Mouse (Mus musculus): ENCODE results near the gene Gm21974. TPM values are rescaled to one million over a fixed set of nuclear protein-coding genes. Genes with fewer than 3 reads are reported as not detected.

Gene Gm21974
- polyA plus RNA-seq, 1 experiment from 2014 or later: not detected

- DNase-seq (ENCODE audit: low spot score): no peak
- peaks cover 25% of the 10 kb centered on the region for H3K4me1 ChIP-seq (replicated peaks)
- no peak overlapping the region for H3K4me3 ChIP-seq
- no peaks in the 10 kb centered on the region for H3K9me3 ChIP-seq
- H3K36me3 ChIP-seq: peaks cover 100% of the 10 kb centered on the region
- no peaks in the 10 kb centered on the region for H3K27me3 ChIP-seq (ENCODE audit: insufficient read depth, poor library complexity, severe bottlenecking)
- WGBS: 93% methylated on average over 6 of the region's 6 CpGs
- H3K27ac ChIP-seq: no peak overlapping the region
These were observed 8.7 kb downstream of the Gm21974 start for GRCm38 (mm10) chr7:127886551-127886950.

GRCm38 (mm10) chr7:127885951-127886350, 9.3 kb downstream of the Gm21974 start:
- WGBS: 78% methylated on average over 6 of the region's 6 CpGs
- H3K36me3 ChIP-seq: peaks cover 100% of the 10 kb centered on the region

DNA sequence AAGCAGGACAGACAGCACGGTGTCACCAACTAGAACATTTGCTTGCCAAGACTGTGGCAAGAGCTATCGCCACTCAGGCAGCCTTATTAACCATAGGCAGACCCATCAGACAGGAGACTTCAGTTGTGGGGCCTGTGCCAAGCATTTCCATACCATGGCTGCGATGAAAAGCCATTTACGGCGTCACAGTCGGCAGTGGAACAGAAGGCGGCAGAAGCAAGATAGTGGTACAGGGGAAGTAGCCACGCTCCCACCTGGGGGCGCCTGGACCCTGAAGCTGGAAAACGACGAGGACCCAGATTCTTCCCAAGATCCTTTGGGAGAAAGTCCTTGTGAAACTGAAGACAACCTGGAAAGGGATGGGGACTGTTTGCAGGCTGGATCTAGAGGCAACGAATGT, 14.8 kb downstream of the Gm21974 start:
- peaks cover 35% of the 10 kb centered on the region for H3K4me1 ChIP-seq (replicated peaks)

More at GRCm38 (mm10) chr7:127885951-127886350, 9.3 kb downstream of the Gm21974 start:
- Histone ChIP-seq H3K9me3 (no peaks in the 10 kb centered on the region), H3K4me1 (replicated peaks) (peaks cover 25% of the 10 kb centered on the region), H3K27ac (no peak overlapping the region), H3K27me3 (ENCODE audit: insufficient read depth, poor library complexity, severe bottlenecking) (no peaks in the 10 kb centered on the region), H3K4me3 (no peak overlapping the region)
- no peak for DNase-seq (ENCODE audit: low spot score)

DNA sequence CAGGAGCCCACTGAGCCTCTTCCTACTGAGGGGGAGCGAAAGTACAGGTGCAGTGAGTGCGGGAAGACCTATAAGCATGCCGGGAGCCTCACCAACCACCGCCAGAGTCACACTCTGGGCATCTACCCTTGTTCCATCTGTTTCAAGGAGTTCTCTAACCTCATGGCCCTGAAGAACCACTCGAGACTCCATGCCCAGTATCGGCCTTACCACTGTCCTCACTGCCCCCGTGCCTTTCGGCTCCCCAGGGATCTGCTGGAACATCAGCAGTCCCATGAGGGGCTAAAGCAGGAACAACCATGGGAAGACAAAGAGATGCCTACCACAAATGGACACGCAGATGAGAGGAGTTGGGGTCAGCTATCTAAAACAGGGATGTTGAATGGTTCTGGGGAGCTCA, 16.0 kb downstream of the Gm21974 start:
- H3K36me3 ChIP-seq: peaks cover 67% of the 10 kb centered on the region
- peaks cover 32% of the 10 kb centered on the region for H3K4me1 ChIP-seq (replicated peaks)
- no peak overlapping the region for H3K4me3 ChIP-seq
- no peak for DNase-seq (ENCODE audit: low spot score)
- WGBS: 95% methylated on average over 9 of the region's 9 CpGs
- no peaks in the 10 kb centered on the region for H3K27me3 ChIP-seq (ENCODE audit: insufficient read depth, poor library complexity, severe bottlenecking)
- H3K27ac ChIP-seq: no peak overlapping the region
- H3K9me3 ChIP-seq: no peaks in the 10 kb centered on the region

More for the DNA sequence above, 14.8 kb downstream of the Gm21974 start:
- no peak overlapping the region for H3K4me3 ChIP-seq
- H3K9me3 ChIP-seq: no peaks in the 10 kb centered on the region
- DNase-seq (ENCODE audit: low spot score): no peak
- H3K27me3 ChIP-seq (ENCODE audit: insufficient read depth, poor library complexity, severe bottlenecking): no peaks in the 10 kb centered on the region
- no peak overlapping the region for H3K27ac ChIP-seq
- 91% methylated on average over 12 of the region's 12 CpGs for WGBS
- peaks cover 78% of the 10 kb centered on the region for H3K36me3 ChIP-seq

DNA sequence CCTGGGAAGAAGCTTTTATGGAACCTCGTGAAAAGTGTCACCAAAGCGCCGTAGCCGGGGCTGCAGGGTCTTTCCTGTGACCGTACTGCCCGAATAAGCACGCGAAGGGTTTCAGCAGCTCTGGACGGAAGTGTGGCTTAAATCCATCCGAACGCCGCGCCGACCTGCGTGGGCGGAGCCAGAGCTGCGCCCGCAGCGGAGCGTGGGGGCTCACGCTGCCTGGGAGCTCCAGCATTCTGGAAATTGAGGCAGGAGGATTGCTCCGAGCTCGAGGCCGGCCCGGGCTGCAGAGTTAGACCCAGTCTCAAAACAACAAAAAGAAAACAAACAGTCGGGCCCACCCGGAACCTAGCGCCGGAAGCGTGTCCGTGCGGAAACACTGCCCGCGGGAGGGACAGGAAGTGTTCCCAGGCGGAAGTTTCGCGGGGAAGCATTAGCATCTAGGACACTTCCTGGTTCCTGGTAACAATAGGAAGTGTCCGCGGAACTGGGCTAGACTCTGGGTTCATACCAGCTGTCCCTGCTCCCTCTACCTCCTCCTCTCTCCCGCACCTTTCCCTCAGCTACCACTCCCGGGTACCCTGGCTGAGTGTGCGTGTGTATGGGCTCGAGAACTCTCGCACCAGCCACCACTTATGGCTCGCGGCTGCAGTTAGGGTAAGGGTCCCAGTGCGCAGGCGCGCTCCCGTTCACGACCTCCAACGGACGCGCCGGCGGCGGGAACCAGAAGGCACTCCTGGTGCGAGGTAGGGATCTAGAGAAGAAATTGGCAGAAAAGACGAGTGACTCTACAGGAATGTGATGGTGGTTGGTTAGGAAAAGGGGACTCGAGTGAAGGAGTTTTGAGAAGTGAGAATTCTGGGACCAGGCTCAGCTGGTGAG, 18.5 kb downstream of the Gm21974 start, which contains the start of gene Zfp668:
Gene Zfp668, minus strand, starts transcription at position 362 of the 882 bp plus-strand sequence.
- Histone ChIP-seq H3K4me1 (replicated peaks) (peaks cover 30% of the 10 kb centered on the region), H3K9me3 (no peaks in the 10 kb centered on the region), H3K36me3 (peaks cover 65% of the 10 kb centered on the region), H3K4me3 (peak within 1 kb of the TSS; percentile 85), H3K27me3 (ENCODE audit: insufficient read depth, poor library complexity, severe bottlenecking) (no peaks in the 10 kb centered on the region), H3K27ac (peak within 1 kb of the TSS; percentile 98)
- under 1% methylated on average over 60 of the region's 60 CpGs for WGBS
- peak; percentile 93 for DNase-seq (ENCODE audit: low spot score)

DNA sequence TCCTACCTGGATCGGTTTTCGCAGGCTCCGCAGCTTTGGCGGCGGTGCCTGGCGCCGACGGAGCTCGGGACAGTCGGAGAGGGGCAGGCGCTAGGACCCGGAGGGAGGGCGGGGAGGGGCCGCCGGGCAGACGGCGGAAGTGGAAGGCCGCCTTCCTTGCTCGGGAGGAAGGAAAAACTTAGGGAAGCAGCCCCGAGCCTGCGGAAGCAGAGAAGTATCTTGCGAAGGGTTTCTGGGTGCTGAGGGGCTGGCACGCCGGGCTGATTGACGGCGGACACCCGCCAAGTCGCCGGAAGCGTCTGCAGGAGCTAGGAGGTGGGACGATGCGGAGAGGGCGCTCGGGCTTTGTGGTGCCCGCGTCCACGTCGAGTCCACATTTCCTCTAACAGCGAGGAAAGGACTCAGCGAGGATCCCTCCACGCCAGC, 19.2 kb downstream of the Gm21974 start, which contains the start of gene Zfp646:
Gene Zfp646, plus strand, starts transcription at position 181 of the 426 bp plus-strand sequence.
- peak; percentile 93 for DNase-seq (ENCODE audit: low spot score)
- Histone ChIP-seq H3K4me3 (peak within 1 kb of the TSS; percentile 85), H3K9me3 (no peaks in the 10 kb centered on the region), H3K27me3 (ENCODE audit: insufficient read depth, poor library complexity, severe bottlenecking) (no peaks in the 10 kb centered on the region), H3K36me3 (peaks cover 65% of the 10 kb centered on the region), H3K4me1 (replicated peaks) (peaks cover 30% of the 10 kb centered on the region), H3K27ac (peak within 1 kb of the TSS; percentile 98)
- under 1% methylated on average over 41 of the region's 41 CpGs for WGBS

DNA sequence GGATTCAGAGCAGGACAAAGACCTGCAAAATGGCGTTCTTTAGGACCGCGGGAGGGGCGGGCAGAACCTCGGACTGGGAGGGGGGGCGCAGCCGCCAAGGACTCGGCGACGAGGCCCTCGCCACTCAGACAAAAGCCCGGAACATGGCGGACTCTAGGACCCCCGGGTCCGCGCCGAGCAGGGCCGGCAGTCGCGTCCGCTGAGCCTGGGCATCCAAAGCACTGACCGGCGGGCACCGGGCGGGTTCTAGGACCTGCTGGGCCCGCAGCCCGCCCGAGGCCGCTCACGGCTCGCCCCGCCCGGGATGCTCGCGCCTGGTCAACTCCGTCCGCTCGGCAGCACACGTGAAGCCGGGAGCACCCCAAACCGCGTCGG, 19.6 kb downstream of the Gm21974 start:
- peaks cover 30% of the 10 kb centered on the region for H3K4me1 ChIP-seq (replicated peaks)
- peak; percentile 99 for DNase-seq (ENCODE audit: low spot score)
- no peaks in the 10 kb centered on the region for H3K27me3 ChIP-seq (ENCODE audit: insufficient read depth, poor library complexity, severe bottlenecking)
- under 1% methylated on average over 40 of the region's 43 CpGs for WGBS
- peak overlapping the region; percentile 85 for H3K4me3 ChIP-seq
- peak overlapping the region; percentile 98 for H3K27ac ChIP-seq
- peaks cover 65% of the 10 kb centered on the region for H3K36me3 ChIP-seq
- no peaks in the 10 kb centered on the region for H3K9me3 ChIP-seq

DNA sequence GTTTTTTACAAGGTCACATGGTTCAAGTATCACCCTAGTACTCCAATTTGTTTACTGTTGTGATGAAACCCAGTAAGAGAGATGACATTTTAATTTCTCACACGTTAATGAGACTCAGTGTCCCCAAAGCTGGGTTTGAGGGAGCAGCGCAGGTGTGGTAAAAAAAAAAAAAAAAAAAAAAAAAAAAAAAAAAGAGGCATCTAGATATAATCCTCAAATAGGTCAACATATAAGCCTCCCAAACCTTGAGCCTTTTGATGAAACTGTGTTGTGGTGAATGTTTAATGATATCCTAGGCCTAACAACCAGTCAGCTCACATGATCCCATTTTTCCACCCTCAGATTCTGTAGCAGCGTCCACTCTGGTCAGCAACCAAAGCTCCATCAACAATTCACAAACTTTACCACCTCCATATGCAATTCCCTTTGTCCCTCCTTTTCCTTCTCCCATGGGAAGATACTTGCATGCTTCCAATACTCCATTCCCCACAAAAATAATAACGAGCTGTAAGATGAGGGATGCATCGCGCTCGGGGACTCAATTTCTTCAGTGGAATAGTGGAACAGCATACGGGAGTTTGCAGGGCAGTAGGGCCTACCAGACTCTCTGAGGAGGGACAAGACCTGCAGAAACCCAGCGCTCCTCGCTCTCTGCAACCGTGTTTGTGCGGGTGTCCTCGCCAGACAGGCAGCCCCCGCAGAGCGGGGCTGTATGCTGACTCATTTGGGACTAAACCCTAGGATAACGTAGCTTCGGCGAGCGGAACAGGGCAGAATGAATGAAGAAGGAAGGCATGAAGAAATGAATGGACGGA, 20.2 kb downstream of the Gm21974 start:
- whole genome bisulfite sequencing: 6% methylated on average over 20 of the region's 20 CpGs
- Histone ChIP-seq H3K4me1 (replicated peaks) (peaks cover 30% of the 10 kb centered on the region), H3K27ac (peak overlapping the region; percentile 98), H3K27me3 (ENCODE audit: insufficient read depth, poor library complexity, severe bottlenecking) (no peaks in the 10 kb centered on the region), H3K4me3 (peak overlapping the region; percentile 85), H3K9me3 (no peaks in the 10 kb centered on the region), H3K36me3 (peaks cover 65% of the 10 kb centered on the region)
- DNase-seq (ENCODE audit: low spot score): no peak

DNA sequence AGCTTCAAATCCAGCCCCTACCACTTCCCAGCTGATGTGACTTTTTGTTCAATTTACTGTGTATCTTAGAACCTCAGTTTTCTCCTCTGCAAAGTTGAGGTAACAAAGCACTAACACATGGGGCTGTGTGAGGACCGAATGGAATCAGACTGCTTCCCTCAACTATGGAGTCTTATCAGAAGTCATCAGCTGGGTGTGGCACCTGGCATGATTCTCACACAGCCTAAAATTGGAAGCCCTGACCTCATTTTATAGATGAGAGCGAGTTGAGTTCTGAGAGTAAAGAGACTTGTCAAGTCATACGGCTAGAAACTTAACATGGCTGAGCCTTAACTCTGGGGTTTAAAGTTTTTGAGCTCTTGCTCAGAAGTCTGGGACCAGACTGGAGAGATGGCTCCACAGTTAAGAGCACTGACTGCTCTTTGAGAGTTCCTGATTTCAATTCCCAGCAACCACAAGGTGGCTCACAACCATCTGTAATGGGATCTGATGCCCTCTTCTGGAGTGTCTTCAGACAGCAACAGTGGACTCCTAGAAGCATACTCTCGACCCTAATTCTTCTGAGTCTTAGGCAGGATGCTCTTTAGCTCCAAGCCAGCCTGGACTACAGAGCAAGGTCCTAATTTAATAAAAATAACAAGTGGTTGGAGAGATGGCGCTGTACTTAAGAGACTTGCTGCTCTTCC, 25.0 kb downstream of the Gm21974 start:
- 82% methylated on average over 5 of the region's 5 CpGs for WGBS
- Histone ChIP-seq H3K27me3 (ENCODE audit: insufficient read depth, poor library complexity, severe bottlenecking) (no peaks in the 10 kb centered on the region), H3K9me3 (no peaks in the 10 kb centered on the region), H3K36me3 (peaks cover 88% of the 10 kb centered on the region), H3K27ac (no peak overlapping the region), H3K4me1 (replicated peaks) (peaks cover 17% of the 10 kb centered on the region), H3K4me3 (no peak overlapping the region)
- DNase-seq (ENCODE audit: low spot score): no peak

DNA sequence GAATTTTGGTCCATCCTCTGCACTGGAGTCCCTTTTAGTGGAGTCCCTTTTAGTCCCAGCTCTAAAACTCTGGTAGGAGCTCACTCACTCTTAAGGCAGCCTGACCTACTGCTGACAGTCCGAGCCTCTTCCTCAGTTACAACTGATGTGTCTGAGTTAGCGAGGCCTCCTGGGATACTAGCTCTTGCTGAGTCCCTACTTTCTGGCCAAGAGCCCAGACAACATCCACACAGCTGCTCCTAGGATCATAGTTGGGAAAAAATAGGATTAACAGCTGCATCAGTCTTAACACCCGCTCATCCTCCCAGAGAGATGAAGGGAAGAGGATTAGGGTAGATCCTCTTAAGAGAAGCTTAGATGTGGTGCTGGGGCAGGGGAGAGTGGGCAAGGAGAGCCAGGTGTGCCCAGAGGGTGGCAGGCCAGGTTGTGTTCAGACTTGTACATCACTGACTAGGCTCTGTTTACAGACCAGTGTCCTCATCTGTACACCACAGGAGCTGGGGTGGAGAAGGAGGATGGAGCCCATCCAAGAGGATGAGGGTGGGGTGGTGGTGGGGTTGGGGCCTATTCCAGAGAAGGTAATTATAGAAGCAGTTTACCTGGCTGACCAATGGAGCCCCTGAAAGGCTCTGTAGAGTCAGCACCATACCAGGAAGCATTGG, 26.0 kb downstream of the Gm21974 start:
- no peak overlapping the region for H3K27ac ChIP-seq
- peaks cover 98% of the 10 kb centered on the region for H3K36me3 ChIP-seq
- no peak for DNase-seq (ENCODE audit: low spot score)

DNA sequence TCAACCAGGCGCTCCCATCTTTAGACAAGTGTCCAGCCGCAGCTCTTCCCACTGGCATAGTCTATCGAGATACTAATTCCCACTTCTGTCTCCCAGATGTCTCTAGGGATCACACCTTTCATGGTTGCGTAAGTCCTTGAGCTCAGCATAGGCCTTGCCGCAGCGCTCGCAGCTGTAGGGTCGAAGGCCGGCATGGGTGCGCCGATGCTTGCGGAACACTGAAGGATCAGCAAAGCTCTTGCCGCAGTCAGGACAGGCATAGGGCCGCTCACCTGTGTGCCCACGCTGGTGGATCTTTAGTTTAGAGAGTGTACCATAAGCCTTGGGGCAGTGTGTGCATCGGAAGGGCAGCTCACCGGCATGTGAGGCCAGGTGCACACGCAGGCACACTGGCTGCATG, 27.6 kb downstream of the Gm21974 start:
- DNase-seq (ENCODE audit: low spot score): no peak
- WGBS: 98% methylated on average over 18 of the region's 18 CpGs
- Histone ChIP-seq H3K27ac (no peak overlapping the region), H3K36me3 (peaks cover 89% of the 10 kb centered on the region), H3K9me3 (no peaks in the 10 kb centered on the region), H3K27me3 (ENCODE audit: insufficient read depth, poor library complexity, severe bottlenecking) (no peaks in the 10 kb centered on the region), H3K4me3 (no peak overlapping the region), H3K4me1 (replicated peaks) (no peaks in the 10 kb centered on the region)

More for the DNA sequence above, 26.0 kb downstream of the Gm21974 start:
- H3K27me3 ChIP-seq (ENCODE audit: insufficient read depth, poor library complexity, severe bottlenecking): no peaks in the 10 kb centered on the region
- peaks cover 13% of the 10 kb centered on the region for H3K4me1 ChIP-seq (replicated peaks)
- H3K9me3 ChIP-seq: no peaks in the 10 kb centered on the region
- no peak overlapping the region for H3K4me3 ChIP-seq
- WGBS: 93% methylated on average over 3 of the region's 3 CpGs

- H3K9me3 ChIP-seq: no peaks in the 10 kb centered on the region
- WGBS: 93% methylated on average over 12 of the region's 12 CpGs
- H3K36me3 ChIP-seq: peaks cover 84% of the 10 kb centered on the region
- H3K27ac ChIP-seq: no peak overlapping the region
- no peak for DNase-seq (ENCODE audit: low spot score)
- H3K4me3 ChIP-seq: no peak overlapping the region
- H3K27me3 ChIP-seq (ENCODE audit: insufficient read depth, poor library complexity, severe bottlenecking): no peaks in the 10 kb centered on the region
- H3K4me1 ChIP-seq (replicated peaks): no peaks in the 10 kb centered on the region
These were observed 28.8 kb downstream of the Gm21974 start for GRCm38 (mm10) chr7:127866434-127866833.

All from hindbrain, embryonic 10.5 days (tissue).